Mouse (Mus musculus) testis, adult 2 months (tissue): Measurements from ENCODE around the gene Kyat3. TPM values are rescaled to one million over a fixed set of nuclear protein-coding genes. Genes with fewer than 3 reads are reported as not detected.
A peak's percentile ranks its signal among the peaks of the same experiment; 100 is the strongest.

Experiments used
- H3K27ac ChIP-seq: fragments of 200-500 bp; 2 replicates; pipeline ENCODE4 v1.5.1; 2012; ENCODE audit warnings: low read depth, low read length; ENCODE audit not compliant: control insufficient read depth, insufficient read depth
- H3K27me3 ChIP-seq: fragments of 200-500 bp; 2 replicates; pipeline ENCODE4 v1.6.1; 2012; ENCODE audit warnings: mild to moderate bottlenecking, low read length, moderate library complexity; ENCODE audit not compliant: control insufficient read depth, insufficient read depth
- H3K36me3 ChIP-seq: fragments of 200-500 bp; 2 replicates; pipeline ENCODE4 v1.6.1; 2012; ENCODE audit warnings: mild to moderate bottlenecking, low read length; ENCODE audit not compliant: control insufficient read depth, insufficient read depth
- H3K4me1 ChIP-seq: fragments of 200-500 bp; 2 replicates; pipeline ENCODE4 v1.6.1; 2012; ENCODE audit warnings: low read length; ENCODE audit not compliant: control insufficient read depth, insufficient read depth
- H3K4me3 ChIP-seq: fragments of 200-500 bp; 2 replicates; pipeline ENCODE4 v1.5.1; 2012; ENCODE audit warnings: low read depth, mild to moderate bottlenecking, low read length, moderate library complexity, mixed read lengths; ENCODE audit not compliant: control insufficient read depth
- CTCF ChIP-seq: fragments of 200-500 bp; IDR thresholded peaks from 2 replicates; pipeline ENCODE4 v1.5.1; 2012; ENCODE audit warnings: low read depth, mild to moderate bottlenecking, inconsistent platforms, low read length, moderate library complexity; ENCODE audit not compliant: control insufficient read depth, insufficient read depth, insufficient replicate concordance
- POLR2A ChIP-seq: fragments of 200-500 bp; IDR thresholded peaks from 2 replicates; pipeline ENCODE4 v1.6.1; 2012; ENCODE audit warnings: low read depth, mild to moderate bottlenecking, inconsistent platforms, low read length, moderate library complexity; ENCODE audit not compliant: control insufficient read depth
- polyA plus RNA-seq: library from polyadenylated mRNA; depleted of rRNA; stranded (reverse); fragments of >200 nt; gene quantifications from 2 replicates; pipeline ENCODE4 v1.2.3, GENCODE M21; 2012

Kyat3 gene
- polyA plus RNA-seq, 1 experiment = 3.8 TPM

- TF ChIP-seq POLR2A (no peak), CTCF (no peak)
- no peaks in the 10 kb centered on the region for H3K27me3 ChIP-seq
- H3K4me3 ChIP-seq = no peak overlapping the region
- H3K4me1 ChIP-seq = no peaks in the 10 kb centered on the region
- H3K27ac ChIP-seq = no peak overlapping the region
- H3K36me3 ChIP-seq = no peaks in the 10 kb centered on the region
Measured at GRCm38 (mm10) chr3:142725969-142726672, 25.3 kb downstream of the Kyat3 start.

DNA sequence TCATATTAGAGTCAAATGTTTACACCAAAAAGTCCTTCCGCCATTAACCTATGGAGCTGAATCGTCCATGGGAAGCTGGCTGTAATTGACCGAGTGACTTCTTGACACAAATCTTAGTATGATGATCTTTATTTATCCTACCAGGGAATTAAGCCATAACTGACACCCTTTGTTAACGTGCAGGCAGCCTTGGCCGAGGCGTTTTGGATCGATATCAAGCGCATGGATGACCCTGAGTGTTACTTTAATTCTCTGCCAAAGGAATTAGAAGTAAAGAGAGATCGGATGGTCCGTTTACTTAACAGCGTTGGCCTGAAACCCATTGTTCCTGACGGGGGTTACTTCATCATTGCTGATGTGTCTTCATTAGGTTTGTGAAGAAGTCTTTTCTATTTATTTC, 33.4 kb downstream of the Kyat3 start:
- no peak overlapping the region for H3K27ac ChIP-seq
- no peak overlapping the region for H3K4me3 ChIP-seq
- H3K36me3 ChIP-seq = no peaks in the 10 kb centered on the region
- no peaks in the 10 kb centered on the region for H3K4me1 ChIP-seq
- no peaks in the 10 kb centered on the region for H3K27me3 ChIP-seq
- TF ChIP-seq POLR2A (no peak), CTCF (no peak)

- H3K4me1 ChIP-seq = no peaks in the 10 kb centered on the region
- no peaks in the 10 kb centered on the region for H3K27me3 ChIP-seq
- no peak overlapping the region for H3K4me3 ChIP-seq
- H3K27ac ChIP-seq = no peak overlapping the region
- TF ChIP-seq CTCF (no peak), POLR2A (no peak)
- no peaks in the 10 kb centered on the region for H3K36me3 ChIP-seq
Measured at GRCm38 (mm10) chr3:142740896-142741295, 40.0 kb downstream of the Kyat3 start.

DNA sequence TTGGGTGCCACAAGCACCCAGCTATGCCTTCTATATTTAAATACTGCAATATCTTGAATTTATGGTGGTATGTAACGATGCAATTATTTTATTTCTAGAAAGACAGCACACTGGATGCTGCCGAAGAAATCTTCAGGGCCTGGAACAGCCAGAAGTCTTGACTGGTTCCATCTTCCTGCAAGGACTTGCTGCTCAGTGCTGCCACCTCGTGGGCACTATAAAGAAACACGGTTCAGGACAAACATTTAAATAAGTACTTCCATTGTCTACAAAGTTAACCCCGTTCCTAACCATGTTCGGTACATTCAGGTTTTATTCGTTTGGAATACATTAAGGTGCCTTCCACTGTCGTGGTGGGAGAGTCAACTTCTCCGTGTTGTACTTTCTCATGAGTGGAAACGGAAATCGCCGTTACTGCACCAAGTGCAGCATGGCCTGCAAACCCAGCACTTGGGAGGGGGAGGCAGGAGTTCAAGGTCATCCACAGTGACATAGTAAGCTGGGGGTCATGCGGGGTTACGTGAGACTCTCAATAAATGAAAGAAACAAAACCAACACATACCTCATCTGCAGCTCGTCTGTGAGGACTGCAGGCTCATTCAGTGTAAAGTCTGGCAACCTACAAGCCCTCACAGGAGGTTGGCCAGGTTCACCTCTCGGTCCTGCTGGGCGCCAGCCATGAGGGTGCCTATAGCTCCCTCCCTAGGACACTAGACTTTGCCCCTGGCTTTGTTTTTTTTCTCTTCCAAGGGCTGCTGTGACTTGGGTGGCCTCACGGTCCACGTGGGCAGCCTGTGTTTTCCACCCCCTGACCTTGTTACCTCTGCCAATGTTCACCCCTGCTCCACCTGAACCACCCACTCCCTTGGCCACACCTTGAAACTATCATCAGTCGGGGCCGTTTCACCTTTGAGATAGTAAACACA, 43.4 kb downstream of the Kyat3 start:
- TF ChIP-seq POLR2A = no peak
- peak; percentile 54; the same call in 1 of the 2 replicates for TF ChIP-seq CTCF
- Histone ChIP-seq H3K36me3 (no peaks in the 10 kb centered on the region), H3K27ac (no peak overlapping the region), H3K4me1 (peaks cover 6% of the 10 kb centered on the region), H3K27me3 (no peaks in the 10 kb centered on the region), H3K4me3 (no peak overlapping the region)

- Histone ChIP-seq H3K36me3 (no peaks in the 10 kb centered on the region), H3K4me1 (peaks cover 9% of the 10 kb centered on the region), H3K4me3 (no peak overlapping the region), H3K27me3 (no peaks in the 10 kb centered on the region), H3K27ac (no peak overlapping the region)
- TF ChIP-seq CTCF = no peak
- no peak for TF ChIP-seq POLR2A
Measured at GRCm38 (mm10) chr3:142745076-142745475, 44.2 kb downstream of the Kyat3 start.

DNA sequence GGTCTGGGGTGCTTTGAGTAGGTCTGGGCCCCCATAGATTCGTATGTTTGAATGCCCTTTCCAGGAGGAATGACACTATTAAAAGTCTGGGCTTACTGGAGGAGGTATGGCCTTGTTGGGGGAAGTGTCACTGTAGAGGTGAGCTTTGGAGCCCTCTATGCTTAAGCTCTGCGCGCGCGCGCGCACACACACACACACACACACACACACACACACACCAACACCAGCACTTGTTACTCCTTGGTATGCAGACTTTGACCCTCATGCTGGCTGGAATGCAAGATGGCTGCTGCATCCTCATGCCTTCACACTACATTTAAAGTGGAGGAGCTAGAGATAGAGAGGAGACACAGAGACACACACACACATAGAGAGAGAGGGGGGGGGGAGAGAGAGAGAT, 46.8 kb downstream of the Kyat3 start:
- TF ChIP-seq POLR2A (no peak), CTCF (no peak)
- Histone ChIP-seq H3K27me3 (no peaks in the 10 kb centered on the region), H3K4me1 (peaks cover 9% of the 10 kb centered on the region), H3K36me3 (no peaks in the 10 kb centered on the region), H3K4me3 (peak overlapping the region; percentile 11; the same call in 1 of the 2 replicates), H3K27ac (no peak overlapping the region)

DNA sequence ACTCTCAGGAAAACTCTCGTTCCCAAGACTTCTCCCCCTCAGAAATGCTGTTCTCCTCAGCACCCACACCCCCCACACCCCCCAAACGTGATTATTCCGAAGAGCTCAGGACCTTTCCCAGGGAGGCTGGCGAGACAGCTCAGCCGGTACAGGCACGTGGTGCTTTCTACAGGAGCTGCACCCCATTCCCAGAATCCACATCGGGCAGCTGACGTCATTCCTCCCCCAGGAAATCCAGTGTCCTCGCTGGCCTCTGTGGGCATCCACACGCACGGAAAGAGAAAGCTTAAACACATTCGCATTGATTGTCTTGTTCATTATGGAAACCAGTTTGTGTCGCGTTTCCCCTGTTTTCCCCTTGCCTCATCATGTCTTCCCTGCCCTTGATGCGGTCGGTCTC, 48.3 kb downstream of the Kyat3 start:
- Histone ChIP-seq H3K36me3 (no peaks in the 10 kb centered on the region), H3K4me1 (peaks cover 9% of the 10 kb centered on the region), H3K27me3 (no peaks in the 10 kb centered on the region), H3K27ac (no peak overlapping the region), H3K4me3 (peak overlapping the region; percentile 73)
- TF ChIP-seq POLR2A (peak; percentile 38), CTCF (no peak)
